Mouse (Mus musculus) hindbrain, embryonic 11.5 days (tissue): ENCODE measurements around the gene Hnrnpul1. TPM values are rescaled to one million over a fixed set of nuclear protein-coding genes. Genes with fewer than 3 reads are reported as not detected.
"Not testable (repeated sequence)": the region's sequence is repeated elsewhere in the genome, so short reads cannot be mapped to it uniquely, and the experiment has no call there.

Experiments
- ATAC-seq: fragments of 200-750 bp; cut with Nextera tagmentation; 2 replicates; pipeline ENCODE4 v1.8.0; 2017; ENCODE audit warnings: mild to moderate bottlenecking, moderate TSS enrichment, moderate library complexity; ENCODE audit not compliant: low FRiP score
- DNase-seq: peaks from one replicate; pipeline ENCODE4 v3.0.0-alpha.2; 2015; ENCODE audit warnings: low spot score
- H3K27ac ChIP-seq: fragments of 300-500 bp; sonication (generic); 2 replicates; pipeline ENCODE4 v1.5.1; 2014; ENCODE audit warnings: mild to moderate bottlenecking, low read depth, low read length
- H3K27me3 ChIP-seq: fragments of 300-500 bp; sonication (generic); 2 replicates; pipeline ENCODE4 v1.6.1; 2014; ENCODE audit warnings: mild to moderate bottlenecking, low read length, moderate library complexity, mixed read lengths; ENCODE audit not compliant: control insufficient read depth, insufficient read depth
- H3K36me3 ChIP-seq: fragments of 300-500 bp; sonication (generic); 2 replicates; pipeline ENCODE4 v1.6.1; 2014; ENCODE audit warnings: mild to moderate bottlenecking, low read length, moderate library complexity, mixed read lengths; ENCODE audit not compliant: control insufficient read depth, insufficient read depth
- H3K4me1 ChIP-seq: fragments of 300-500 bp; sonication (generic); replicated peaks from 2 replicates; pipeline ENCODE4 v1.6.1; 2014; ENCODE audit warnings: low read length, mixed read lengths; ENCODE audit not compliant: control insufficient read depth, insufficient read depth
- H3K4me2 ChIP-seq: fragments of 300-500 bp; sonication (generic); replicated peaks from 2 replicates; pipeline ENCODE4 v1.6.1; 2014; ENCODE audit warnings: mild to moderate bottlenecking, low read depth, low read length
- H3K4me3 ChIP-seq: fragments of 300-500 bp; sonication (generic); 2 replicates; pipeline ENCODE4 v1.5.1; 2014; ENCODE audit warnings: low read depth, low read length
- H3K9ac ChIP-seq: fragments of 300-500 bp; sonication (generic); 2 replicates; pipeline ENCODE4 v1.6.1; 2014; ENCODE audit warnings: low read depth, low read length
- H3K9me3 ChIP-seq: fragments of 300-500 bp; sonication (generic); 2 replicates; pipeline ENCODE4 v1.6.1; 2016; ENCODE audit warnings: low read length; ENCODE audit not compliant: control insufficient read depth
- WGBS: fragments of 180-500 bp; shearing (Covaris S2); extraction: QIAGEN DNeasy Blood & Tissue Kit; methylation state at CpG from one replicate; pipeline ENCODE4 v1.1.7; 2014; 5-methylcytosine and 5-hydroxymethylcytosine counted together
- polyA plus RNA-seq: library from polyadenylated mRNA; unstranded; fragments of >200 nt; fragmentation: Nextera tagmentation; extraction: Ambion mirVana; gene quantifications from 2 replicates; pipeline ENCODE4 v1.2.1, GENCODE M21; 2014

Hnrnpul1 gene
- polyA plus RNA-seq, 1 experiment from 2014 or later, result 70.1 TPM

DNA sequence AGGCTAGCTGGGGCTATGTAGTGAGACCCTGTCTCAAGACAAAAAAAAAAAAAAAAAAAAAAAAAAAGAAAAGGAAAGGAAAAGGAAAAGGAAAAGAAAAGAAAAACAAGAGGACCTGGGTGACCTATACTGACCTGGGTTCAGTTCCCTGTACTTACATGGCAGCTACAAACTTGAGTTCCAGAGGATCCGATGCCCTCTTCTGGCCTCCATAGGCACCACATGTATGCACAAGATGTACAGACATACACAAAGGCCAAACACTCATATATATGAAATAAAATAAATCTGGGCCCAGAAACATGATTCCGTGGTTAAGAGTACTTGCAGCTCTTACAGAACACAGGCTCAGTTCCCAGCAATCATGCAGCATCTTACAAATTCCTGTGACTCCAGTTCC lies 17.6 kb downstream of the Hnrnpul1 start:
- H3K9ac ChIP-seq, result no peak overlapping the region
- H3K4me1 ChIP-seq, result no peaks in the 10 kb centered on the region
- H3K27me3 ChIP-seq, result no peaks in the 10 kb centered on the region
- no peak overlapping the region for H3K27ac ChIP-seq
- 99% methylated on average over 2 of the region's 2 CpGs for WGBS
- H3K9me3 ChIP-seq, result no peaks in the 10 kb centered on the region
- ATAC-seq, result no peak
- no peak overlapping the region for H3K4me2 ChIP-seq
- peaks cover 40% of the 10 kb centered on the region for H3K36me3 ChIP-seq
- no peak overlapping the region for H3K4me3 ChIP-seq
- DNase-seq, result no peak

GRCm38 (mm10) chr7:25734991-25735390 lies 19.6 kb downstream of the Hnrnpul1 start:
- 86% methylated on average over 4 of the region's 4 CpGs for WGBS
- Histone ChIP-seq H3K4me3 (no peak overlapping the region), H3K4me1 (no peaks in the 10 kb centered on the region), H3K27ac (no peak overlapping the region), H3K36me3 (peaks cover 35% of the 10 kb centered on the region), H3K27me3 (no peaks in the 10 kb centered on the region), H3K9me3 (no peaks in the 10 kb centered on the region), H3K4me2 (no peak overlapping the region), H3K9ac (no peak overlapping the region)
- DNase-seq (no peak), ATAC-seq (no peak)

GRCm38 (mm10) chr7:25731294-25732055 lies 23.1 kb downstream of the Hnrnpul1 start:
- no peak for ATAC-seq
- Histone ChIP-seq H3K36me3 (peaks cover 45% of the 10 kb centered on the region), H3K4me3 (no peak overlapping the region), H3K9ac (no peak overlapping the region), H3K27ac (no peak overlapping the region), H3K4me1 (no peaks in the 10 kb centered on the region), H3K4me2 (no peak overlapping the region), H3K9me3 (no peaks in the 10 kb centered on the region), H3K27me3 (no peaks in the 10 kb centered on the region)
- no peak for DNase-seq
- WGBS, result 92% methylated on average over 8 of the region's 8 CpGs

DNA sequence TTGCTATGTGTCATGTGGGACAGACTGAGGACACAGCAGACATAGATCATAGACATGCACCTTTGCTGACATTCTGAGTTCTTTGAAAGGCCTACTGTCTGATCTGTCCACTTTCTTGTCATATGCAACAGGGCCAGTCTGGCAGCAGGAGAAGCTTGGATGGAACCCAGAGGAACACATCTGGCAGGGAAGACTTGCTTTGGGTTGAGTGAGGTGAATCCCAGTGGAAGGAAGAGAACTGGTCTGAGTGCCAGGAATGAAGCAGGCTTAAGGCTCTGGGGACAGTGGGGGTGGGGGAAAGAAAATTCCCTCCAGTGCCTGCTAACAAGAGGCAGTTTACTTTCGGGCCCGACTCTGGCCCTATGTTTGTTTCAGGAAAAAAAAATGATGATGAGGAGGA lies 24.7 kb downstream of the Hnrnpul1 start:
- ATAC-seq (no peak), DNase-seq (no peak)
- H3K27ac ChIP-seq, result no peak overlapping the region
- H3K9ac ChIP-seq, result no peak overlapping the region
- WGBS, result 92% methylated on average over 2 of the region's 2 CpGs
- H3K4me1 ChIP-seq, result no peaks in the 10 kb centered on the region
- no peaks in the 10 kb centered on the region for H3K27me3 ChIP-seq
- H3K9me3 ChIP-seq, result no peaks in the 10 kb centered on the region
- H3K4me3 ChIP-seq, result no peak overlapping the region
- no peak overlapping the region for H3K4me2 ChIP-seq
- peaks cover 57% of the 10 kb centered on the region for H3K36me3 ChIP-seq

GRCm38 (mm10) chr7:25729396-25729795 lies 25.2 kb downstream of the Hnrnpul1 start:
- no peaks in the 10 kb centered on the region for H3K9me3 ChIP-seq
- WGBS, result 40% methylated on average over 2 of the region's 2 CpGs
- H3K27ac ChIP-seq, result no peak overlapping the region
- no peak for DNase-seq
- no peaks in the 10 kb centered on the region for H3K4me1 ChIP-seq
- H3K9ac ChIP-seq, result no peak overlapping the region
- no peak overlapping the region for H3K4me2 ChIP-seq
- H3K36me3 ChIP-seq, result peaks cover 62% of the 10 kb centered on the region
- no peaks in the 10 kb centered on the region for H3K27me3 ChIP-seq
- H3K4me3 ChIP-seq, result no peak overlapping the region
- no peak for ATAC-seq

DNA sequence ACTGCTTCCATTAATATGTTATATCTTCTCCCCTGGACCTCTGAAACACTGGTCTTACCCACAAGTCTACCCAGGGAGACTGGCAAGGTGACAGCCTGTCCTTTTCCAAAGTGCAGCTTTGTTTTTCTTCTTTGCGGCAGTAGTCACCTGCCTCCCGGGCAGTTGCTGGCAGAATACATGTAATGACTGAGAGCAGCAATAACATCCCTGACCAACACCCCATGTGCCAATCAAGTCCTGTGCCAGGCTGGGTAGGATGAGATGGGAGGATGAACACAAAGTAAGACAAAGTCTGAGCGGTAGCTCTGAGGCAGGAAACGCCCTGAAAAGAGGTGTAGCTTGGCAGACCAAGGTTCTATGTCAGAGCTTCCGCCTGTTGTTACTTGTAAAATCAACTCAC lies 26.8 kb downstream of the Hnrnpul1 start:
- Histone ChIP-seq H3K4me3 (no peak overlapping the region), H3K36me3 (peaks cover 56% of the 10 kb centered on the region), H3K27ac (no peak overlapping the region), H3K4me1 (no peaks in the 10 kb centered on the region), H3K9ac (no peak overlapping the region), H3K27me3 (no peaks in the 10 kb centered on the region), H3K9me3 (no peaks in the 10 kb centered on the region), H3K4me2 (no peak overlapping the region)
- DNase-seq (no peak), ATAC-seq (no peak)
- 90% methylated on average over 5 of the region's 5 CpGs for WGBS

DNA sequence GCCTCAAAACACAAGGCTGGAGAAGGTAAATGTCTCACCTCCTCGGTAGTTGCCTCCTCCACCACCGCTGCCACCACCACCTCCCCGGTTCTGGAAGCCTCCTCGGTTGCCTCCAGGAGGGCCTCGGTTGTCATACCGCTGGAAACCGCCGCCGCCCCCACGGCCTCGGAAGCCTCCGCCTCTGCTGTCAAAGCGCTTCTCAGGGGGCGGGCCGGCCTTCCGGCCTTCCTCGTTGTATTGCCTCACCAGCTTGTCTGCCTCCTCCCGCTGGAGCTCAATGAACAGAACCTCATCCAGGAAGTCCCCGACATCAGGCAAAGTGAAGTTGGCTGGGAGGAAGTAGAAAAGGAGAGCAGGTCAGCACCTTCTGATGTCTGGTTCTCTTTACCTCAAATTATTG lies 28.7 kb downstream of the Hnrnpul1 start:
- Histone ChIP-seq H3K36me3 (peaks cover 52% of the 10 kb centered on the region), H3K9ac (no peak overlapping the region), H3K9me3 (no peaks in the 10 kb centered on the region), H3K4me3 (no peak overlapping the region), H3K4me1 (no peaks in the 10 kb centered on the region), H3K27me3 (no peaks in the 10 kb centered on the region), H3K27ac (no peak overlapping the region), H3K4me2 (no peak overlapping the region)
- no peak for DNase-seq
- no peak for ATAC-seq
- 88% methylated on average over 19 of the region's 19 CpGs for WGBS

GRCm38 (mm10) chr7:25721776-25722175 lies 32.8 kb downstream of the Hnrnpul1 start:
- not testable (repeated sequence) for H3K4me2 ChIP-seq, DNase-seq, H3K9me3 ChIP-seq, H3K27me3 ChIP-seq, H3K4me3 ChIP-seq, H3K4me1 ChIP-seq, H3K27ac ChIP-seq, ATAC-seq, H3K9ac ChIP-seq
- peaks cover 33% of the 10 kb centered on the region for H3K36me3 ChIP-seq

GRCm38 (mm10) chr7:25720760-25721159 lies 33.8 kb downstream of the Hnrnpul1 start:
- H3K4me3 ChIP-seq, result no peak overlapping the region
- H3K4me1 ChIP-seq, result peaks cover 3% of the 10 kb centered on the region; the same call in 1 of the 2 replicates
- no peak overlapping the region for H3K9ac ChIP-seq
- no peak overlapping the region for H3K27ac ChIP-seq
- 90% methylated on average over 5 of the region's 5 CpGs for WGBS
- no peaks in the 10 kb centered on the region for H3K9me3 ChIP-seq
- DNase-seq, result no peak
- H3K4me2 ChIP-seq, result no peak overlapping the region
- ATAC-seq, result no peak
- H3K27me3 ChIP-seq, result no peaks in the 10 kb centered on the region
- peaks cover 28% of the 10 kb centered on the region for H3K36me3 ChIP-seq
